Mouse (Mus musculus): ENCODE measurements around the gene Slco1a1. TPM values are rescaled to one million over a fixed set of nuclear protein-coding genes. Genes with fewer than 3 reads are reported as not detected.

Gene Slco1a1
- not detected in 2 replicates for polyA plus RNA-seq (2014; fragmentation: Nextera tagmentation; extraction: Ambion mirVana)

- H3K9me3 ChIP-seq (ENCODE audit: low read depth, low read length): no peaks in the 10 kb centered on the region
Measured at GRCm38 (mm10) chr6:141946862-141947261, at the start of gene Slco1a1. Gene Slco1a1, minus strand, starts transcription at chr6:141946962.

DNA sequence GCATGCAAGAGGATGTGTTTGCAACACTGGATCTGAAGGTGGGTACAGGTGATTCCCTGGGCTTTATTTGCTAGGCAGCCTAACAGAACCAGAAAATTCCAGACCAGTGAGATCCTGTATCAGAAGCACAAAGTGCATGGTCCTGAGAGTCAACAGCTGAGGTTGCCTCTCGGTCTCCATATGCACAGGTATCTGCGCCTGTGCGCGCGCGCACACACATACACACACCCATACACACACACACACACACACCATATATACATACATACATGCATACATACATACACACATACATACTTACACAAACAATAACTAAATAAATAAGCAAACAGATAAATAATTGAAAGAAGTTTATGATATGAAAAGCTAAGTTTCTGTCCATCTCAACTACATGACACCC, 40.0 kb upstream of the Slco1a1 start:
- 97% methylated on average over 6 of the region's 6 CpGs for WGBS
- ATAC-seq (ENCODE audit: insufficient read depth) (no peak), DNase-seq (no peak)
- Histone ChIP-seq H3K4me2 (no peak overlapping the region), H3K4me3 (ENCODE audit: low read depth, low read length) (no peak overlapping the region), H3K27me3 (ENCODE audit: insufficient read depth, low read length) (no peaks in the 10 kb centered on the region), H3K9ac (no peak overlapping the region), H3K4me1 (ENCODE audit: insufficient read depth) (no peaks in the 10 kb centered on the region), H3K9me3 (ENCODE audit: low read depth, low read length) (no peaks in the 10 kb centered on the region), H3K27ac (ENCODE audit: low read depth) (no peak overlapping the region), H3K36me3 (ENCODE audit: insufficient read depth) (no peaks in the 10 kb centered on the region)
- TF ChIP-seq CTCF (IDR thresholded peaks at IDR 0.05; ENCODE audit: low read depth): no peak

More at GRCm38 (mm10) chr6:141946862-141947261, at the start of gene Slco1a1:
- Histone ChIP-seq H3K36me3 (ENCODE audit: insufficient read depth) (no peaks in the 10 kb centered on the region), H3K27me3 (ENCODE audit: insufficient read depth, low read length) (no peaks in the 10 kb centered on the region), H3K4me1 (ENCODE audit: insufficient read depth) (no peaks in the 10 kb centered on the region), H3K27ac (ENCODE audit: low read depth) (no peak within 1 kb of the TSS), H3K9ac (no peak within 1 kb of the TSS), H3K4me2 (no peak within 1 kb of the TSS), H3K4me3 (ENCODE audit: low read depth, low read length) (no peak within 1 kb of the TSS)
- TF ChIP-seq CTCF (IDR thresholded peaks at IDR 0.05; ENCODE audit: low read depth): no peak
- DNase-seq (no peak), ATAC-seq (ENCODE audit: insufficient read depth) (no peak)

DNA sequence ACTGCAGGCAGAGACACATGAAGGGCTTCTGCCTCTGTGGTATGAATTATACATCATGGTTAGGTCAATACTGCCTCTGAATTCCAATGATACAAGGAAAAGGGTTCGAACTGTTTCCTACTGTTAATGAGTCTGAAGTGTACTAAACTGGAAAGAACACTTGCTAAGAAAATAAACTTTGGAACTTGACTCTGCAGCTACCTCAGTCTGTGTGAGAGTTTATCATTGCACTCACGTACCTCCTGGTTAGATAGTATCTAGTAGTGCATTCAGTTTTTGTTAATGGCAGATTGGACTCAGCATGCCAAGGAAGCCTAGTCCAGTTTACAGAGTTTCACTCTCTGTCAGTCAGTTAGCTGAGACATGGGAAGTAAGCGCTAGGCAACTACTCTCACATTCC, 37.9 kb upstream of the Slco1a1 start:
- Histone ChIP-seq H3K36me3 (ENCODE audit: insufficient read depth) (no peaks in the 10 kb centered on the region), H3K4me2 (no peak overlapping the region), H3K9me3 (ENCODE audit: low read depth, low read length) (no peaks in the 10 kb centered on the region), H3K4me3 (ENCODE audit: low read depth, low read length) (no peak overlapping the region), H3K27me3 (ENCODE audit: insufficient read depth, low read length) (no peaks in the 10 kb centered on the region), H3K27ac (ENCODE audit: low read depth) (no peak overlapping the region), H3K9ac (no peak overlapping the region), H3K4me1 (ENCODE audit: insufficient read depth) (no peaks in the 10 kb centered on the region)
- TF ChIP-seq CTCF (IDR thresholded peaks at IDR 0.05; ENCODE audit: low read depth): no peak
- 48% methylated on average over 3 of the region's 3 CpGs for WGBS
- ATAC-seq (ENCODE audit: insufficient read depth): no peak
- no peak for DNase-seq

- Histone ChIP-seq H3K36me3 (ENCODE audit: insufficient read depth) (no peaks in the 10 kb centered on the region), H3K27me3 (ENCODE audit: insufficient read depth, low read length) (no peaks in the 10 kb centered on the region), H3K4me1 (ENCODE audit: insufficient read depth) (no peaks in the 10 kb centered on the region), H3K27ac (ENCODE audit: low read depth) (no peak overlapping the region), H3K9me3 (ENCODE audit: low read depth, low read length) (no peaks in the 10 kb centered on the region), H3K4me2 (no peak overlapping the region), H3K9ac (no peak overlapping the region), H3K4me3 (ENCODE audit: low read depth, low read length) (no peak overlapping the region)
- DNase-seq (no peak), ATAC-seq (ENCODE audit: insufficient read depth) (no peak)
- no peak for TF ChIP-seq CTCF (IDR thresholded peaks at IDR 0.05; ENCODE audit: low read depth)
- WGBS: 60% methylated on average over 1 of the region's 1 CpGs
Measured at GRCm38 (mm10) chr6:141962420-141962819, 15.7 kb upstream of the Slco1a1 start.

DNA sequence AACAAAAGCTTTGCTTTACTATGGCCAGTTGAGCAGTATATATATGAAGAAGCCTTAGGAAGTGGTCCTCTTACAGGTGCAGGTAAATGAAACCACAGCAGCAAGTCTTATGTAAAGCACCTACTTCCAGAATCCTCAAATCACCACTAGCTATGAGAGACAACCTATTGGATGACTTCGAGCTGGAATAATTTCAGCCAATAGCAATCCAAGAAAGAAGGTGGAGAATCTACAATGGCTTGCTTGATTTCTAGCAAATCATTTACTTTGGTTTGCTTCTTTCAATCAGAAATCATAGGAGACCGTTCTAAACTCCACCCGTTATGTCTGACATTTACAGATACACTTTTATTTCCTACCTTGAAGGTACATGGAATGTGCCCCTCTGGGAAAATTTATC, 15.1 kb upstream of the Slco1a1 start:
- no peak for TF ChIP-seq CTCF (IDR thresholded peaks at IDR 0.05; ENCODE audit: low read depth)
- Histone ChIP-seq H3K27ac (ENCODE audit: low read depth) (no peak overlapping the region), H3K9me3 (ENCODE audit: low read depth, low read length) (no peaks in the 10 kb centered on the region), H3K36me3 (ENCODE audit: insufficient read depth) (no peaks in the 10 kb centered on the region), H3K27me3 (ENCODE audit: insufficient read depth, low read length) (no peaks in the 10 kb centered on the region), H3K4me3 (ENCODE audit: low read depth, low read length) (no peak overlapping the region), H3K4me1 (ENCODE audit: insufficient read depth) (no peaks in the 10 kb centered on the region), H3K4me2 (no peak overlapping the region), H3K9ac (no peak overlapping the region)
- DNase-seq (no peak), ATAC-seq (ENCODE audit: insufficient read depth) (no peak)
- WGBS: 91% methylated on average over 3 of the region's 3 CpGs

DNA sequence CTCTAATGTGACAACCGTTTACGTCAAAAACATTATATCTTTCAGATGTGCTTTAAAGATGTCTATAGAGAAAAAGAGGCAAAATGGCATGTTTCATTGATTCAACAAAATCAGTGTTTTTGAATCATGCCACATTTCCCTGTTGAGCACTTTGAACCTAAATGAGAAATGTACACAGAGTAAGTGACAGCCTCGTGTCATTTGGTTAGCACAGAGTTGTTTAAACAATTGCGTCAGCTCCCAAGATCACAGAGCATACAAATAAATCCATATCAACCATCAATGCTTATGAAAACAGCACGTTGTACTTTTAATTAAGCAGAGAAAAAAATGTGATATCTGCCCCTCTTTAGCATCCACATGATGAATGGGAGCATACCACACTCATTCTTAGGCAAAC, 13.7 kb upstream of the Slco1a1 start:
- no peak for TF ChIP-seq CTCF (IDR thresholded peaks at IDR 0.05; ENCODE audit: low read depth)
- Histone ChIP-seq H3K36me3 (ENCODE audit: insufficient read depth) (no peaks in the 10 kb centered on the region), H3K4me1 (ENCODE audit: insufficient read depth) (no peaks in the 10 kb centered on the region), H3K4me3 (ENCODE audit: low read depth, low read length) (no peak overlapping the region), H3K27ac (ENCODE audit: low read depth) (no peak overlapping the region), H3K9ac (no peak overlapping the region), H3K9me3 (ENCODE audit: low read depth, low read length) (no peaks in the 10 kb centered on the region), H3K4me2 (no peak overlapping the region), H3K27me3 (ENCODE audit: insufficient read depth, low read length) (no peaks in the 10 kb centered on the region)
- WGBS: 33% methylated on average over 5 of the region's 5 CpGs
- ATAC-seq (ENCODE audit: insufficient read depth): peak; percentile 49; the same call in 1 of the 2 replicates
- no peak for DNase-seq

GRCm38 (mm10) chr6:141940451-141940850, 6.3 kb downstream of the Slco1a1 start:
- no peak overlapping the region for H3K4me3 ChIP-seq (ENCODE audit: low read depth, low read length)
- WGBS: 53% methylated on average over 1 of the region's 1 CpGs
- ATAC-seq (ENCODE audit: insufficient read depth): no peak
- no peak for TF ChIP-seq CTCF (IDR thresholded peaks at IDR 0.05; ENCODE audit: low read depth)
- no peak overlapping the region for H3K4me2 ChIP-seq
- no peaks in the 10 kb centered on the region for H3K36me3 ChIP-seq (ENCODE audit: insufficient read depth)
- H3K9ac ChIP-seq: no peak overlapping the region
- no peaks in the 10 kb centered on the region for H3K9me3 ChIP-seq (ENCODE audit: low read depth, low read length)
- no peak overlapping the region for H3K27ac ChIP-seq (ENCODE audit: low read depth)
- no peaks in the 10 kb centered on the region for H3K27me3 ChIP-seq (ENCODE audit: insufficient read depth, low read length)
- no peaks in the 10 kb centered on the region for H3K4me1 ChIP-seq (ENCODE audit: insufficient read depth)
- DNase-seq: no peak

GRCm38 (mm10) chr6:141898197-141898596, 48.6 kb downstream of the Slco1a1 start:
- 67% methylated on average over 2 of the region's 2 CpGs for WGBS
- DNase-seq: no peak
- no peak for TF ChIP-seq CTCF (IDR thresholded peaks at IDR 0.05; ENCODE audit: low read depth)
- Histone ChIP-seq H3K27ac (ENCODE audit: low read depth) (no peak overlapping the region), H3K4me1 (ENCODE audit: insufficient read depth) (no peaks in the 10 kb centered on the region), H3K9ac (no peak overlapping the region), H3K4me3 (ENCODE audit: low read depth, low read length) (no peak overlapping the region), H3K4me2 (no peak overlapping the region), H3K27me3 (ENCODE audit: insufficient read depth, low read length) (no peaks in the 10 kb centered on the region), H3K36me3 (ENCODE audit: insufficient read depth) (no peaks in the 10 kb centered on the region), H3K9me3 (ENCODE audit: low read depth, low read length) (no peaks in the 10 kb centered on the region)
- ATAC-seq (ENCODE audit: insufficient read depth): no peak

All from lung, embryonic 14.5 days (tissue).